26 mouse cellular contexts compared by ENCODE assay signal in the genomic region with DNA sequence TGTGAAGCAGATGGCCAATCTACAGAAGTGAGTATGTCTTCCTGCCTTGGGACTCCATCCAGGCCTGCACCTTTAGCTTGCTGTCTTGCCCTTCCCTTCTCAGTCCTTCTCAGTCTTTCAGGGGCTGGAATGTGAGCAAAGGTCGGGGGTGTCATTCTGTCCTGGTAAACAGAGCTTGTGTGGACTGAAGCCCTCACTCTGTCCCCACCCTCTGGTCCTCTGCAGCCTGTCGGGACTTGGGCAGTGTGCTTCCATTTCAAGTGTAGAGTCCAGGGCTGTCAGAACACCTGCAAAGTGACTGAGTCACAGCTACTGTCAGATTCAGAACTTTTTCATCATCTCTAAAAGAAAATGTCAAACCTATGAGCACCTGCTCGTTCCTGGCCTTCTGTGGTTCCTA. TPM values are rescaled to one million over a fixed set of nuclear protein-coding genes. Genes with fewer than 3 reads are reported as not detected.
A peak's percentile ranks its signal among the peaks of the same experiment; 100 is the strongest.
DNase-seq lines count a peak whose midpoint lies in the region; ATAC-seq and TF ChIP-seq lines count a peak whose summit lies in the region.
"Had no signal": no experiment of that assay in that cellular context is flagged by ENCODE, and none has a peak within 500 bp of the region (broad histone marks: within the 10 kb centered on the region; RNA-seq: fewer than 3 reads in every experiment).

No protein-coding gene starts in this region.

- no peaks in the 10 kb centered on the region for H3K36me3 ChIP-seq in midbrain, embryonic 11.5 days (ENCODE audit: control insufficient read depth, insufficient read depth, low read length)
- peaks cover 4% of the 10 kb centered on the region; the same call in 1 of the 2 replicates for H3K36me3 ChIP-seq in midbrain, embryonic 13.5 days
- H3K36me3 ChIP-seq in small intestine, adult 2 months (ENCODE audit: control insufficient read depth, insufficient read depth, low read length) = peaks cover 4% of the 10 kb centered on the region; the same call in 1 of the 2 replicates
- H3K36me3 ChIP-seq: hindbrain, embryonic 15.5 days had no signal

- H3K9ac ChIP-seq in midbrain, embryonic 11.5 days (ENCODE audit: low read length) = no peak overlapping the region
- no peak overlapping the region for H3K9ac ChIP-seq in midbrain, embryonic 13.5 days (replicated peaks)
- H3K9ac ChIP-seq: embryonic facial prominence, embryonic 13.5 days; forebrain, postnatal 0 days; hindbrain, embryonic 12.5 days; hindbrain, embryonic 15.5 days had no signal

- TF ChIP-seq POLR2A in small intestine, adult 2 months (IDR thresholded peaks at IDR 0.05; ENCODE audit: low read depth, low read length) = no peak
- TF ChIP-seq POLR2A in cerebellum, adult 2 months (IDR thresholded peaks at IDR 0.05; ENCODE audit: borderline replicate concordance, insufficient read depth, low read length) = no peak

- no peak overlapping the region for H3K4me2 ChIP-seq in midbrain, embryonic 11.5 days
- no peak overlapping the region for H3K4me2 ChIP-seq in midbrain, embryonic 13.5 days (replicated peaks)
- H3K4me2 ChIP-seq: embryonic facial prominence, embryonic 13.5 days; heart, embryonic 11.5 days; hindbrain, embryonic 12.5 days; hindbrain, embryonic 15.5 days had no signal

- ATAC-seq in midbrain, embryonic 11.5 days (ENCODE audit: low FRiP score) = no peak
- no peak for ATAC-seq in midbrain, embryonic 13.5 days
- ATAC-seq: activated CD4-positive, CD25-positive, alpha-beta regulatory T cell, adult 4 months; CD4-positive, CD25-positive, alpha-beta regulatory T cell, adult 4 months; forebrain, embryonic 14.5 days; forebrain, postnatal 0 days had no signal

- no peaks in the 10 kb centered on the region for H3K27me3 ChIP-seq in midbrain, embryonic 11.5 days (ENCODE audit: control insufficient read depth, insufficient read depth, low read length)
- H3K27me3 ChIP-seq in midbrain, embryonic 13.5 days = no peaks in the 10 kb centered on the region
- no peaks in the 10 kb centered on the region for H3K27me3 ChIP-seq in small intestine, adult 2 months (ENCODE audit: control insufficient read depth, insufficient read depth, low read length)
- no peaks in the 10 kb centered on the region for H3K27me3 ChIP-seq in cerebellum, adult 2 months (ENCODE audit: control insufficient read depth, insufficient read depth, low read length)
- H3K27me3 ChIP-seq: embryonic facial prominence, embryonic 13.5 days; hindbrain, embryonic 12.5 days; hindbrain, embryonic 15.5 days had no signal

- no peaks in the 10 kb centered on the region for H3K9me3 ChIP-seq in midbrain, embryonic 11.5 days (ENCODE audit: control insufficient read depth, low read length)
- no peaks in the 10 kb centered on the region for H3K9me3 ChIP-seq in midbrain, embryonic 13.5 days
- H3K9me3 ChIP-seq: embryonic facial prominence, embryonic 10.5 days; embryonic facial prominence, embryonic 13.5 days; hindbrain, embryonic 12.5 days; hindbrain, embryonic 15.5 days had no signal

- TF ChIP-seq CTCF in small intestine, adult 2 months (IDR thresholded peaks at IDR 0.05; ENCODE audit: extremely low read depth, insufficient read length, insufficient replicate concordance, low read depth, low read length) = no peak
- no peak for TF ChIP-seq CTCF in cerebellum, adult 2 months (IDR thresholded peaks at IDR 0.05; ENCODE audit: borderline replicate concordance, insufficient read depth, low read depth, low read length)

- peak; percentile 8 for DNase-seq in kidney, postnatal 14 days
- DNase-seq in kidney, postnatal 10 days = no peak
- peak; percentile 4 for DNase-seq in midbrain, embryonic 11.5 days (ENCODE audit: low spot score, missing footprints)
- no peak for DNase-seq in cerebellum, adult 2 months
- no peak for DNase-seq in spleen, postnatal 36 days (ENCODE audit: low spot score in 2 of 2)
- DNase-seq: adrenal gland, adult 8-10 months; adrenal gland, postnatal 25 days; cerebellum, adult 18-20 months; cerebellum, adult 9-11 months; cerebellum, postnatal 25 days; embryo, embryonic 11 days; forebrain, postnatal 0 days; gastrocnemius, adult 2 months; gastrocnemius, postnatal 14 days; heart, adult 11 months had no signal

- WGBS in midbrain, embryonic 11.5 days = 82% methylated on average over 3 of the region's 3 CpGs
- WGBS in midbrain, embryonic 13.5 days = 65% methylated on average over 3 of the region's 3 CpGs
- 38% methylated on average over 3 of the region's 3 CpGs for WGBS in small intestine, adult 2 months
- WGBS in cerebellum, adult 2 months = 73% methylated on average over 3 of the region's 3 CpGs

- no peaks in the 10 kb centered on the region for H3K4me1 ChIP-seq in midbrain, embryonic 11.5 days (ENCODE audit: control insufficient read depth, insufficient read depth, low read length)
- peaks cover 15% of the 10 kb centered on the region for H3K4me1 ChIP-seq in midbrain, embryonic 13.5 days (replicated peaks)
- H3K4me1 ChIP-seq in small intestine, adult 2 months (ENCODE audit: control insufficient read depth, insufficient read depth, insufficient read length, low read length) = peaks cover 9% of the 10 kb centered on the region; the same call in 1 of the 2 replicates
- no peaks in the 10 kb centered on the region for H3K4me1 ChIP-seq in cerebellum, adult 2 months (ENCODE audit: control insufficient read depth, insufficient read depth, low read length)

- H3K4me3 ChIP-seq in midbrain, embryonic 11.5 days (ENCODE audit: low read depth, low read length) = no peak overlapping the region
- no peak overlapping the region for H3K4me3 ChIP-seq in midbrain, embryonic 13.5 days (replicated peaks)
- H3K4me3 ChIP-seq in small intestine, adult 2 months (ENCODE audit: low read depth, low read length) = no peak overlapping the region
- H3K4me3 ChIP-seq in cerebellum, adult 2 months (replicated peaks; ENCODE audit: insufficient read depth, low read depth, low read length) = no peak overlapping the region
- H3K4me3 ChIP-seq: embryonic facial prominence, embryonic 10.5 days; embryonic facial prominence, embryonic 13.5 days; erythroblast, embryonic 14.5 days; gastrocnemius, adult 2 months; hindbrain, embryonic 12.5 days; hindbrain, embryonic 15.5 days had no signal

- H3K27ac ChIP-seq in midbrain, embryonic 11.5 days (ENCODE audit: low read depth, low read length) = no peak overlapping the region
- H3K27ac ChIP-seq in midbrain, embryonic 13.5 days = no peak overlapping the region
- peak overlapping the region; percentile 30 for H3K27ac ChIP-seq in small intestine, adult 2 months (ENCODE audit: insufficient read depth, low read depth, low read length)
- no peak overlapping the region for H3K27ac ChIP-seq in cerebellum, adult 2 months (ENCODE audit: insufficient read depth, low read length)
- H3K27ac ChIP-seq: embryonic facial prominence, embryonic 10.5 days; embryonic facial prominence, embryonic 13.5 days; gastrocnemius, adult 2 months; hindbrain, embryonic 12.5 days; hindbrain, embryonic 15.5 days had no signal

RNA-seq across cellular contexts. Expression of a gene that starts 13.2 kb away (rescaled TPM):
- polyA plus RNA-seq in midbrain, embryonic 11.5 days (2014; fragmentation: Nextera tagmentation; extraction: Ambion mirVana) = 252 and 256 TPM in 2 replicates
- polyA plus RNA-seq in midbrain, embryonic 13.5 days (2015; fragmentation: Nextera tagmentation; extraction: Ambion mirVana) = 218 and 223 TPM in 2 replicates
- polyA plus RNA-seq in small intestine, adult 2 months (2012; rRNA removed) = 6.0 and 9.5 TPM in 2 replicates
- 66.8 and 66.9 TPM in 2 replicates for polyA plus RNA-seq in cerebellum, adult 2 months (2012; rRNA removed)

RNA-seq across cellular contexts. Expression of a gene that starts 13.6 kb away (rescaled TPM):
- polyA plus RNA-seq in midbrain, embryonic 11.5 days (2014; fragmentation: Nextera tagmentation; extraction: Ambion mirVana) = 38.8 and 40.4 TPM in 2 replicates
- polyA plus RNA-seq in midbrain, embryonic 13.5 days (2015; fragmentation: Nextera tagmentation; extraction: Ambion mirVana) = 58.6 and 60.5 TPM in 2 replicates
- 15.7 and 29.4 TPM in 2 replicates for polyA plus RNA-seq in small intestine, adult 2 months (2012; rRNA removed)
- 99.5 and 99.6 TPM in 2 replicates for polyA plus RNA-seq in cerebellum, adult 2 months (2012; rRNA removed)

RNA-seq across cellular contexts. Expression of a gene that starts 43.0 kb away (rescaled TPM):
- 27.4 and 28.2 TPM in 2 replicates for polyA plus RNA-seq in midbrain, embryonic 11.5 days (2014; fragmentation: Nextera tagmentation; extraction: Ambion mirVana)
- polyA plus RNA-seq in midbrain, embryonic 13.5 days (2015; fragmentation: Nextera tagmentation; extraction: Ambion mirVana) = 38.4 and 41.7 TPM in 2 replicates
- 9.9 and 23.8 TPM in 2 replicates for polyA plus RNA-seq in small intestine, adult 2 months (2012; rRNA removed)
- 81.1 and 88.2 TPM in 2 replicates for polyA plus RNA-seq in cerebellum, adult 2 months (2012; rRNA removed)

Comparison
In these comparisons a context has a peak if more than half of its experiments do, and no peak if none do; other contexts are left out.
1. DNase-seq: peak in kidney, postnatal 14 days (single experiment) and midbrain, embryonic 11.5 days (single experiment); none in kidney, postnatal 10 days (single experiment), cerebellum, adult 2 months (0 of 2) and spleen, postnatal 36 days (0 of 2).